Comparison of ENCODE assay signal across 8 mouse cellular contexts in genomic region chr2:152092927-152093326, GRCm38 (mm10). TPM values are rescaled to one million over a fixed set of nuclear protein-coding genes. Genes with fewer than 3 reads are reported as not detected.
A peak's percentile ranks its signal among the peaks of the same experiment; 100 is the strongest.
DNase-seq lines count a peak whose midpoint lies in the region; ATAC-seq and TF ChIP-seq lines count a peak whose summit lies in the region.
"Had no signal": no experiment of that assay in that cellular context is flagged by ENCODE, and none has a peak within 500 bp of the region (broad histone marks: within the 10 kb centered on the region; RNA-seq: fewer than 3 reads in every experiment).

No protein-coding gene starts in this region.

- H3K9ac ChIP-seq in lung, embryonic 16.5 days (ENCODE audit: low read length) = no peak overlapping the region; the same call in 1 of the 2 replicates
- peak overlapping the region; percentile 45 for H3K9ac ChIP-seq in forebrain, embryonic 16.5 days (replicated peaks; ENCODE audit: low read depth, low read length)
- no peak overlapping the region for H3K9ac ChIP-seq in stomach, embryonic 14.5 days (replicated peaks; ENCODE audit: low read depth, low read length)

- no peak for TF ChIP-seq CTCF in lung, adult 2 months (IDR thresholded peaks at IDR 0.05; ENCODE audit: insufficient read depth, low read length)
- TF ChIP-seq CTCF in thymus, adult 2 months (IDR thresholded peaks at IDR 0.05; ENCODE audit: borderline replicate concordance, control insufficient read depth, extremely low read depth, insufficient read depth, low read length, poor library complexity) = no peak

- H3K4me1 ChIP-seq in lung, embryonic 16.5 days (replicated peaks; ENCODE audit: control insufficient read depth, insufficient read depth, low read length) = peaks cover 6% of the 10 kb centered on the region
- no peaks in the 10 kb centered on the region; the same call in 1 of the 2 replicates for H3K4me1 ChIP-seq in lung, adult 2 months (ENCODE audit: control insufficient read depth, insufficient read depth, low read length)
- H3K4me1 ChIP-seq in forebrain, embryonic 16.5 days (replicated peaks; ENCODE audit: control insufficient read depth, insufficient read depth, low read length) = peaks cover 50% of the 10 kb centered on the region
- H3K4me1 ChIP-seq in stomach, embryonic 14.5 days (ENCODE audit: control insufficient read depth, insufficient read depth, low read length) = peaks cover 14% of the 10 kb centered on the region; the same call in 1 of the 2 replicates
- H3K4me1 ChIP-seq in thymus, adult 2 months (replicated peaks; ENCODE audit: control insufficient read depth, insufficient read depth, low read length) = peaks cover 5% of the 10 kb centered on the region; the same call in 1 of the 2 replicates

- H3K9me3 ChIP-seq in lung, embryonic 16.5 days (ENCODE audit: control insufficient read depth, low read length) = no peaks in the 10 kb centered on the region
- H3K9me3 ChIP-seq in forebrain, embryonic 16.5 days (ENCODE audit: control insufficient read depth, low read length) = no peaks in the 10 kb centered on the region
- no peaks in the 10 kb centered on the region for H3K9me3 ChIP-seq in stomach, embryonic 14.5 days (ENCODE audit: control insufficient read depth, low read depth, low read length)

- WGBS in lung, embryonic 16.5 days = 5% methylated on average over 30 of the region's 45 CpGs
- WGBS in lung, adult 2 months = 4% methylated on average over 45 of the region's 45 CpGs
- 6% methylated on average over 45 of the region's 45 CpGs for WGBS in forebrain, embryonic 16.5 days
- WGBS in stomach, embryonic 14.5 days = 6% methylated on average over 37 of the region's 45 CpGs
- WGBS in thymus, adult 2 months = 11% methylated on average over 45 of the region's 45 CpGs

- no peak for DNase-seq in lung, adult 2 months
- DNase-seq in liver = peak; percentile 12
- DNase-seq in thymus, postnatal 25 days = no peak
- DNase-seq in thymus, adult 2 months = no peak
- DNase-seq: thymus, postnatal 14 days had no signal

- no peaks in the 10 kb centered on the region for H3K36me3 ChIP-seq in lung, embryonic 16.5 days (ENCODE audit: control insufficient read depth, insufficient read depth, low read length)
- H3K36me3 ChIP-seq in forebrain, embryonic 16.5 days (ENCODE audit: control insufficient read depth, insufficient read depth) = peaks cover 3% of the 10 kb centered on the region; the same call in 1 of the 2 replicates
- H3K36me3 ChIP-seq in stomach, embryonic 14.5 days (ENCODE audit: control insufficient read depth, insufficient read depth, low read length) = no peaks in the 10 kb centered on the region
- no peaks in the 10 kb centered on the region for H3K36me3 ChIP-seq in thymus, adult 2 months (ENCODE audit: control insufficient read depth, insufficient read depth, low read length)

- H3K4me2 ChIP-seq in lung, embryonic 16.5 days (ENCODE audit: low read depth, low read length) = peak overlapping the region; percentile 62
- H3K4me2 ChIP-seq in forebrain, embryonic 16.5 days (ENCODE audit: low read length) = peak overlapping the region; percentile 40
- H3K4me2 ChIP-seq in stomach, embryonic 14.5 days (replicated peaks; ENCODE audit: low read depth, low read length) = peak overlapping the region; percentile 56

- peak overlapping the region; percentile 46 for H3K4me3 ChIP-seq in lung, embryonic 16.5 days (ENCODE audit: low read length)
- H3K4me3 ChIP-seq in lung, adult 2 months (replicated peaks; ENCODE audit: extremely low read depth, low read depth, low read length) = no peak overlapping the region
- H3K4me3 ChIP-seq in forebrain, embryonic 16.5 days (replicated peaks; ENCODE audit: low read length) = peak overlapping the region; percentile 37
- H3K4me3 ChIP-seq in stomach, embryonic 14.5 days (ENCODE audit: low read depth, low read length) = peak overlapping the region; percentile 35
- H3K4me3 ChIP-seq in thymus, adult 2 months (ENCODE audit: control insufficient read depth, insufficient read depth, low read length) = no peak overlapping the region

- H3K27ac ChIP-seq in lung, embryonic 16.5 days (ENCODE audit: low read length) = no peak overlapping the region
- peak overlapping the region; percentile 17; the same call in 1 of the 2 replicates for H3K27ac ChIP-seq in forebrain, embryonic 16.5 days (ENCODE audit: low read length)
- H3K27ac ChIP-seq in stomach, embryonic 14.5 days (ENCODE audit: low read length) = no peak overlapping the region
- no peak overlapping the region for H3K27ac ChIP-seq in thymus, adult 2 months (ENCODE audit: control insufficient read depth, insufficient read depth, low read length)

- peaks cover 56% of the 10 kb centered on the region for H3K27me3 ChIP-seq in lung, embryonic 16.5 days (ENCODE audit: control insufficient read depth, insufficient read depth, low read depth, low read length)
- H3K27me3 ChIP-seq in forebrain, embryonic 16.5 days (replicated peaks; ENCODE audit: control insufficient read depth, insufficient read depth, low read length) = no peaks in the 10 kb centered on the region
- peaks cover 31% of the 10 kb centered on the region for H3K27me3 ChIP-seq in stomach, embryonic 14.5 days (ENCODE audit: control insufficient read depth, insufficient read depth, low read length)
- no peaks in the 10 kb centered on the region; the same call in 1 of the 2 replicates for H3K27me3 ChIP-seq in thymus, adult 2 months (ENCODE audit: control insufficient read depth, insufficient read depth, low read length)

- TF ChIP-seq POLR2A in lung, adult 2 months (IDR thresholded peaks at IDR 0.05; ENCODE audit: borderline replicate concordance, extremely low read depth, low read depth, low read length) = no peak
- TF ChIP-seq POLR2A in thymus, adult 2 months (IDR thresholded peaks at IDR 0.05; ENCODE audit: control insufficient read depth, extremely low read depth, insufficient read depth, low read length, poor library complexity) = no peak

- no peak for ATAC-seq in lung, embryonic 16.5 days (ENCODE audit: low read depth)
- ATAC-seq in forebrain, embryonic 16.5 days = peak; percentile 14
- ATAC-seq in stomach, embryonic 14.5 days (ENCODE audit: insufficient number of reproducible peaks, insufficient read depth, low FRiP score, low read depth) = no peak

RNA-seq across cellular contexts. Expression of gene Scrt2, which starts 11.6 kb away (rescaled TPM):
- 0.06 TPM in 1 of 2 replicates, not detected in the other for polyA plus RNA-seq in lung, embryonic 16.5 days (2015; fragmentation: Nextera tagmentation; extraction: Ambion mirVana)
- polyA plus RNA-seq in lung, adult 2 months (2012; rRNA removed) = not detected in 2 replicates
- 16.9 and 17.2 TPM in 2 replicates for polyA plus RNA-seq in forebrain, embryonic 16.5 days (2015; fragmentation: Nextera tagmentation; extraction: Ambion mirVana)
- 0.10 and 0.12 TPM in 2 replicates for polyA plus RNA-seq in stomach, embryonic 14.5 days (2014; fragmentation: Nextera tagmentation; extraction: Ambion mirVana)
- 0.16 and 0.27 TPM in 2 replicates for polyA plus RNA-seq in thymus, adult 2 months (2012; rRNA removed)

RNA-seq across cellular contexts. Expression of gene Srxn1, which starts 12.4 kb away (rescaled TPM):
- polyA plus RNA-seq in lung, embryonic 16.5 days (2015; fragmentation: Nextera tagmentation; extraction: Ambion mirVana) = 5.7 and 5.9 TPM in 2 replicates
- 47.3 and 54.8 TPM in 2 replicates for polyA plus RNA-seq in lung, adult 2 months (2012; rRNA removed)
- 11.4 and 13.6 TPM in 2 replicates for polyA plus RNA-seq in forebrain, embryonic 16.5 days (2015; fragmentation: Nextera tagmentation; extraction: Ambion mirVana)
- 7.6 and 11.4 TPM in 2 replicates for polyA plus RNA-seq in stomach, embryonic 14.5 days (2014; fragmentation: Nextera tagmentation; extraction: Ambion mirVana)
- polyA plus RNA-seq in thymus, adult 2 months (2012; rRNA removed) = 46.8 and 50.3 TPM in 2 replicates

RNA-seq across cellular contexts. Expression of gene Tcf15, which starts 50.4 kb away (rescaled TPM):
- 4.7 and 6.1 TPM in 2 replicates for polyA plus RNA-seq in lung, embryonic 16.5 days (2015; fragmentation: Nextera tagmentation; extraction: Ambion mirVana)
- 2.4 and 5.5 TPM in 2 replicates for polyA plus RNA-seq in lung, adult 2 months (2012; rRNA removed)
- 1.3 and 1.5 TPM in 2 replicates for polyA plus RNA-seq in forebrain, embryonic 16.5 days (2015; fragmentation: Nextera tagmentation; extraction: Ambion mirVana)
- 12.9 and 14.1 TPM in 2 replicates for polyA plus RNA-seq in stomach, embryonic 14.5 days (2014; fragmentation: Nextera tagmentation; extraction: Ambion mirVana)
- 3.4 and 5.0 TPM in 2 replicates for polyA plus RNA-seq in thymus, adult 2 months (2012; rRNA removed)

Comparison
In these comparisons a context has a peak if more than half of its experiments do, and no peak if none do; other contexts are left out.
1. H3K4me3 ChIP-seq: peak in lung, embryonic 16.5 days (single experiment), forebrain, embryonic 16.5 days (single experiment) and stomach, embryonic 14.5 days (single experiment); none in lung, adult 2 months (single experiment) and thymus, adult 2 months (single experiment).
2. RNA of gene Scrt2, which starts 11.6 kb away (polyA plus RNA-seq): 16.9 to 17.2 TPM in forebrain, embryonic 16.5 days; 0.16 to 0.27 TPM in thymus, adult 2 months, 0.10 to 0.12 TPM in stomach, embryonic 14.5 days, 0.06 TPM in lung, embryonic 16.5 days and not detected in lung, adult 2 months; every median in the first group is over 10 times any median in the second.
3. Peak in every context shown above with its lines, with median percentiles within 50 percentile points of each other: H3K4me2 ChIP-seq.